Mouse (Mus musculus): ENCODE results near the gene Carm1. TPM values are rescaled to one million over a fixed set of nuclear protein-coding genes. Genes with fewer than 3 reads are reported as not detected.

Carm1 gene
- polyA plus RNA-seq, 1 experiment from 2014 or later, result 79.5 TPM

DNA sequence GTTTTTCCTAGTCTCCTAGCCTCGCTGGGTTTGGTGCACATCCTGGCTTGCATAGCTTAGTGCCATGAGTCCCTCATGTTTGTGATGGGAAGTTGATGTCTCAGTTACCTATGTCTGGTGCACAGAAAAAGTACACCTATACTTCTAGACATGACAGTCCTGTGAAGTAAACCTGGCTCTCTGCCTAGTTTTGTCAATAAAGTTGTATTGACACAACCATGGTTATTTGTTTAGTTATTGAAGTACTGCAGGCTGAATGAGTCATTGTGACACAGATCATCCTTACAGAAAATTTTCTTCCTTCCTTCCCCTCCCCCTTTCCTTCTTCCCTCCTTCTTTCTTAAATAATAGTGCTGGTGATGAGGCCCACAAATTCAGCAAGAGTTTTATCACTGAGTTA lies 17.7 kb downstream of the Carm1 start:
- 77% methylated on average over 1 of the region's 1 CpGs for WGBS
- H3K4me3 ChIP-seq, result no peak overlapping the region

DNA sequence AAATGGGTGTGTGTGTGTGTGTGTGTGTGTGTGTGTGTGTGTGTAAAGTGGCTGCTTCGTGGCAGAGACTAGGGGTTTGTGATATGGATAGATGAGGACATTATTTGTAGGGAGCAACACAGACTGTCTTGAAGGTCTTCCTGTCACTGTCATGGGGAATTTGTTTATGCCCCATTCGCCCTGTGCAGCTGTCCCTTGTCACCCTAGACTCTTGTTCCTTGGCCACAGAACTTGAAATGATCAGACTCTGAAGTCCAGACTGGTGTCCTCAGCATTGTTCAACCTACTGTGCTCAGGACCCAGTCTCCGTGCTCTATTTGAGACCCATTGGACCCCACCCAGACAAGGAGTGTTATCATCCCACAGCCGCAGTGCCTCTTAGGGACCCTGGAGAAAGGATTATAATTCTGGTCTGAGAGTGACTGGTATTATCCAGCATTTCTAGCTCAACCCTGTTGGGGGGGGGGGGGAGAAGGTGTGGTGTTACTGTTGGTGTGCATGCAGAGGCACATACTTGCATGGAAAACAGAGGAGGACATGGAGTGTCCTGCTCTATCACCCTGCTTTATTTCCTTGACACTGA lies 18.4 kb downstream of the Carm1 start:
- H3K36me3 ChIP-seq, result peaks cover 31% of the 10 kb centered on the region
- no peak for ATAC-seq (ENCODE audit: insufficient number of reproducible peaks, insufficient read depth, low FRiP score, low TSS enrichment)
- 86% methylated on average over 4 of the region's 4 CpGs for WGBS

More for the DNA sequence above, 17.7 kb downstream of the Carm1 start:
- ATAC-seq (ENCODE audit: insufficient number of reproducible peaks, insufficient read depth, low FRiP score, low TSS enrichment), result no peak
- Histone ChIP-seq H3K4me1 (no peaks in the 10 kb centered on the region), H3K36me3 (peaks cover 24% of the 10 kb centered on the region), H3K27ac (no peak overlapping the region), H3K9ac (no peak overlapping the region), H3K4me2 (replicated peaks) (no peak overlapping the region), H3K9me3 (no peaks in the 10 kb centered on the region), H3K27me3 (no peaks in the 10 kb centered on the region)

DNA sequence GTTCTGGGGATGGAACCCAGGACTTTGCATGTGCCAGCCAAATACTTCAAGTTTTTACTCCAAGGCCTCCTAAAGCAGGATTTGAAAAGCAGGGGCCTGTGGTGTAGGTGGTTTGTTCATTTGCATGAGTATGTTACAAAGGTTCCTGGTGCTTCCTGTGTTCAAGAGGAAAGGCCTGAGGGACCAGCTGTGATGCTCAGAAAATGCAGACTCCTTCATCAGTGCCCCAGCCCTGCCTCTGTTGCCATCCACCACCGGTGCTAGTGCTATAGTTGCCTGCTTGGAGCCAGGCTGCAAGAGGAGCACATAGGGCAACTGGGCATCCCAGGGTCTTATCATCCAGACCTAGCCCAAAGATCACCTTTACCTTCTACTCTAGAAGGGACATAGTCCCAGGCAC lies 19.8 kb downstream of the Carm1 start:
- Histone ChIP-seq H3K4me1 (no peaks in the 10 kb centered on the region), H3K4me2 (replicated peaks) (no peak overlapping the region), H3K9ac (no peak overlapping the region), H3K9me3 (no peaks in the 10 kb centered on the region), H3K4me3 (no peak overlapping the region), H3K27ac (no peak overlapping the region), H3K27me3 (no peaks in the 10 kb centered on the region), H3K36me3 (peaks cover 42% of the 10 kb centered on the region)
- 100% methylated on average over 1 of the region's 1 CpGs for WGBS
- no peak for ATAC-seq (ENCODE audit: insufficient number of reproducible peaks, insufficient read depth, low FRiP score, low TSS enrichment)

More for the DNA sequence above, 18.4 kb downstream of the Carm1 start:
- H3K4me3 ChIP-seq, result no peak overlapping the region
- H3K27me3 ChIP-seq, result no peaks in the 10 kb centered on the region
- no peak overlapping the region for H3K27ac ChIP-seq
- no peaks in the 10 kb centered on the region for H3K4me1 ChIP-seq
- H3K4me2 ChIP-seq (replicated peaks), result no peak overlapping the region
- no peak overlapping the region for H3K9ac ChIP-seq
- H3K9me3 ChIP-seq, result no peaks in the 10 kb centered on the region

DNA sequence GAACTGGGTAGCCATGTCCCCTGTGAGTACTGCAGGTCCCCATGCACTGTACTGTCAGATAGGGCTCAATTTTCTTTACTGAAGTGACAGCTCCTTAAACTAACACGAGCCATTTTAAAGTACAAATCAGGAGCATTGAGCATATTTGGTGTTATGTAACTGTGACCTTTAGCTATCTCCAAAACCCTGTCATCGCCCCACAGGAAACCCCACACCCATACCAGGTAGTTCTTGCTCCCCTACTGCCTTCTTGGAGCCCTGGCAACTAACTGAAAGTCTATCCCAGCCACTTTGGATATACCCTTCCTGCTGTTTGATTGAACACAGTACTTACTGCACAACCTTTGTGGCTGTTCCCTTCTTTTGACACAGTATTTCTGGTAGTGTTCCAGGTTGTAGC lies 20.4 kb downstream of the Carm1 start:
- no peak overlapping the region for H3K9ac ChIP-seq
- no peak overlapping the region for H3K27ac ChIP-seq
- no peak overlapping the region for H3K4me2 ChIP-seq (replicated peaks)
- no peaks in the 10 kb centered on the region for H3K27me3 ChIP-seq
- ATAC-seq (ENCODE audit: insufficient number of reproducible peaks, insufficient read depth, low FRiP score, low TSS enrichment), result no peak
- no peaks in the 10 kb centered on the region for H3K9me3 ChIP-seq
- 81% methylated on average over 2 of the region's 2 CpGs for WGBS
- H3K36me3 ChIP-seq, result peaks cover 45% of the 10 kb centered on the region
- no peaks in the 10 kb centered on the region for H3K4me1 ChIP-seq
- H3K4me3 ChIP-seq, result no peak overlapping the region

DNA sequence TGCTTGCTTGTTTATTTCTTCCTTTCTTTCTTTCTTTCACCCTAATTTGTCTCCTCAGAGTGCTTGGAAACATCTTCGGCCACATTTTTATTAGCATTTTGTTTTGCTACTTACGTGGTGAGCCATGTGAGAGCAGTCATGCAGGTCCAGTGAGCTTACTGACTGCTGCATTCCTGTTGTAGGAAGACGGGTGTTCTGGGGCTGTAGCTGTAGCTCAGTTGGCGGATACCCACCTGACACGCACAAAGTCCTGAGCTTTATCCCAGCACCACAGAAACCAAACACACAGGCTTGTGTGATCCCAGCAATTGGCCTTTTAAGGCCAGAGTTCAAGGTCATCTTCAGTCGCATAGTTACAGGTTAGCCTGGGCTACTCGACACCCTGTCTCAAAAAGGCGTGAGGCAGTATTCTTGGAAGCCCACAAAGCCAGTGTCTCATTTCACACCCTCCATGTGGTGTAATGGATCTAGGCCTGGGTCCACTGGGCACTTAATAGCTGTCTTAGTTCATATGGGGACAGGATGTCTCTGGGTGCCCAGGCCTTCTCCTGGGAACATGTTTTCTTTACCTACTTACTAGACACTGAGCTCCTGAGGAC lies 22.1 kb downstream of the Carm1 start:
- Histone ChIP-seq H3K4me3 (no peak overlapping the region), H3K27me3 (no peaks in the 10 kb centered on the region), H3K9me3 (no peaks in the 10 kb centered on the region), H3K27ac (peak overlapping the region; percentile 9; the same call in 1 of the 2 replicates), H3K36me3 (peaks cover 53% of the 10 kb centered on the region), H3K4me1 (no peaks in the 10 kb centered on the region), H3K4me2 (replicated peaks) (no peak overlapping the region), H3K9ac (no peak overlapping the region)
- WGBS, result 90% methylated on average over 8 of the region's 8 CpGs
- ATAC-seq (ENCODE audit: insufficient number of reproducible peaks, insufficient read depth, low FRiP score, low TSS enrichment), result no peak

DNA sequence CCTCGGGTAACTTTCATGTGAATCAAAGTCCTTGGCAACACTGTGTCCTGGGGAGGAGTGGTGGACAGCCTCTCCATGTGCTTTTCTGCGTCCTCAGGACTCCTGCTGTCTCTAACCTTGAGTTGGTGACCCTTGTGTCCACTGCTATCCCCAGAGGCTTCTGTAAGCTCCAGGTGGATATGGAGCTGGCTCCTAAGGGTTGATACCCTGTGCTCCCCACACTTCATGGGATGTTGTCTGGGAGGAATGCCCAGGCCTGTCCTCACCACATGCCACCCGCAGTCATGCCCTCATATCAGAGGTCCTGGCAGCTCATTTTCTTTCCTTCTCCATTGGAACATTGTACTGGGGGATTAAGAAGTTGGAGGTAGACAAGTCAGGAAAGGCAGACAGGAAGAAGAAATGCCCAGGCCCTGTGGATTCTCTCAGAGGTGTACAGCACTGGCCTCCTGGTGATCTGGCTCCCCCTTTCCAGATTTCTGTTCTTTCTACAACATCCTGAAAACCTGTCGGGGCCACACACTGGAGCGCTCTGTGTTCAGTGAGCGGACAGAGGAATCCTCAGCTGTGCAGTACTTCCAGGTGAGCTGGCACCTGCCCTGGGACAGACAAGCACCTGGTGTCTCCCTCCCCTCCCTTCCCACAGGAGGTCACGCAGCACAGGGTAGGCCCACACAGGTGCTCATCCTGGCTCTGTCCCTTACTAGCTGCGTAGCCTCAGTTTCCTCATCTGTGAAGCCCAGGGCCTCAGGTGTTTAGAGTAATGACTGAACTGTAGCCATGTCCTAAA lies 27.5 kb downstream of the Carm1 start:
- Histone ChIP-seq H3K9ac (no peak overlapping the region), H3K36me3 (peaks cover 88% of the 10 kb centered on the region), H3K4me3 (no peak overlapping the region), H3K4me2 (replicated peaks) (no peak overlapping the region), H3K27ac (no peak overlapping the region), H3K27me3 (no peaks in the 10 kb centered on the region), H3K9me3 (no peaks in the 10 kb centered on the region), H3K4me1 (no peaks in the 10 kb centered on the region)
- WGBS, result 91% methylated on average over 8 of the region's 8 CpGs
- no peak for ATAC-seq (ENCODE audit: insufficient number of reproducible peaks, insufficient read depth, low FRiP score, low TSS enrichment)

DNA sequence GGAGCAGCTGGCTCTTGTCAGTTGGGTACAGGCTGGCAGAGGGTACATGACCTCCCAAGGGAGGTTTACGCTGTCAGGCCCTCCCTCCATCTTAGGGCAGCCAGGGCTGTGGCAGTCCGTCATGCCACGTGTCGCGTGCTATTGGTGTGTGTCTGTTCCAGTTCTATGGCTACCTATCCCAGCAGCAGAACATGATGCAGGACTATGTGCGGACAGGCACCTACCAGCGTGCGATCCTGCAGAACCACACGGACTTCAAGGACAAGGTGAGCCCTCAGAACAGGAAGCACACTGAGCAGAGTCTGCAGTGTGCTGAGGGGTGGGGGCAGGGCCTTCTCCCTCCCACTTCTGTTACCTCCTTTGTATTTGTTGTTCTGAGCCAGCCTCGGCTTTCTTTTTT lies 28.6 kb downstream of the Carm1 start:
- Histone ChIP-seq H3K4me2 (replicated peaks) (no peak overlapping the region), H3K9ac (no peak overlapping the region), H3K9me3 (no peaks in the 10 kb centered on the region), H3K4me3 (no peak overlapping the region), H3K27ac (no peak overlapping the region), H3K36me3 (peaks cover 88% of the 10 kb centered on the region), H3K4me1 (no peaks in the 10 kb centered on the region), H3K27me3 (no peaks in the 10 kb centered on the region)
- WGBS, result 94% methylated on average over 10 of the region's 10 CpGs
- no peak; the same call in 1 of the 2 replicates for ATAC-seq (ENCODE audit: insufficient number of reproducible peaks, insufficient read depth, low FRiP score, low TSS enrichment)

DNA sequence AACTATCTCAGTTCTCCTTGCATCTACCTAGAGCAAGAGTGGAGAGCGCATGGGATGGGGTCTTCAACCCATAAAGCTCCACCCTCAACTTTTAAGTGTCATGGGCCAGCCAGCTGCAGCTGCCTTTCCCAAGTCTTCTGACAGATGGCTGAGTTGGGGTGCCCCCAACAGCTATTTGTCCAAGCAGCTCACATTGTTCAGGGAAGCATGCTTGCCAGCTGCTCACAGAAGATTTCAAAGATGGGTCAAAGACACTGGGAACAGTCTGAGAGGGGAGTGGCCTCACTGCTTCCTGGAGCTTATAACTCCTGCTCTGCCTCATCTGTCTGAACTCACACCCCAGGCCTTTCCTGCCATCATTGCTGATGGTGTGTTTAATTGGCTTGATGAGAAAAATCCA lies 29.6 kb downstream of the Carm1 start:
- Histone ChIP-seq H3K4me3 (no peak overlapping the region), H3K27me3 (no peaks in the 10 kb centered on the region), H3K27ac (no peak overlapping the region), H3K9ac (no peak overlapping the region), H3K9me3 (no peaks in the 10 kb centered on the region), H3K4me1 (no peaks in the 10 kb centered on the region), H3K4me2 (replicated peaks) (no peak overlapping the region), H3K36me3 (peaks cover 89% of the 10 kb centered on the region)
- WGBS, result 100% methylated on average over 1 of the region's 1 CpGs
- ATAC-seq (ENCODE audit: insufficient number of reproducible peaks, insufficient read depth, low FRiP score, low TSS enrichment), result no peak

DNA sequence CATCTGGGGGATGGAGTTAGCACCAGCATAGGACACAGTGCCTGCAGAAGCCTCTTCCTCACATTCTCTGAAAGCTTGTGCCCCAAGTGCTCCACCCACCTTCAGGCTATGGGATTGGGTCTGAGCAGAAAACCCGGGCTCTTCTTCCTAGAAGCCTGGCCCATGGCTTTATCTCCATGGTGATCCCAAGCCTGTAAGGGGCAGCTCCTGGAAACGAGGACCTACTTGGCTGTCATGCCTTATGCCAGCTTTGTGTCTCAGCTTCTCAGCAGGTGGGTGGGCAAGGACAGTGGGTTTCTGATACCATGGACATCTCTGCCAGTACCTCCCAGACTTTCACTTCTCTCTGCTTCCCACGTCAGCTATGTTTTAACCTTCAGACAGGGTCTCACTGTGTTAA lies 31.5 kb downstream of the Carm1 start:
- Histone ChIP-seq H3K36me3 (peaks cover 94% of the 10 kb centered on the region), H3K4me3 (no peak overlapping the region), H3K9ac (no peak overlapping the region), H3K4me1 (no peaks in the 10 kb centered on the region), H3K9me3 (no peaks in the 10 kb centered on the region), H3K27me3 (no peaks in the 10 kb centered on the region), H3K27ac (no peak overlapping the region), H3K4me2 (replicated peaks) (no peak overlapping the region)
- ATAC-seq (ENCODE audit: insufficient number of reproducible peaks, insufficient read depth, low FRiP score, low TSS enrichment), result no peak
- 73% methylated on average over 3 of the region's 3 CpGs for WGBS

DNA sequence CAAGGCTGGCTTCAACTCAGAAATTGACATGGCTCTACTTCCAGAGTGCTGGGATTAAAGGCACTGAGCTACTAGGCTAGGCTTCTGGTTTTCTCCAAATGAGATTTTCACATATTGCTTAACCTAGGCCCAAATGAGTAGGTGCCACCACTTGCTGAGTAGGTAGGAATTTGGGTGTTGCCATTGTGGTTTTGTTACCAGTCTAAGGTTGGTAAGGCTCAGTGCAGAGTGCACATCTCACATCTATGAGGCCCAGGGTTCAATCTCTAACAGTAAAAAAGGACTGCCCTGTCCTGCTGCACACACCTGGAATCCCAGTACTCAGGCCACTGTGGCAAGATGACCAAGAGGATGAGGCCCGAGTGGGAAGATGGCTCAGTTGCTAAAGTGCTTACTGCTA lies 38.7 kb downstream of the Carm1 start:
- WGBS, result 88% methylated on average over 1 of the region's 1 CpGs
- Histone ChIP-seq H3K27me3 (no peaks in the 10 kb centered on the region), H3K36me3 (peaks cover 96% of the 10 kb centered on the region), H3K9me3 (no peaks in the 10 kb centered on the region), H3K4me2 (replicated peaks) (no peak overlapping the region), H3K4me1 (no peaks in the 10 kb centered on the region), H3K9ac (no peak overlapping the region), H3K27ac (no peak overlapping the region), H3K4me3 (no peak overlapping the region)
- no peak for ATAC-seq (ENCODE audit: insufficient number of reproducible peaks, insufficient read depth, low FRiP score, low TSS enrichment)

DNA sequence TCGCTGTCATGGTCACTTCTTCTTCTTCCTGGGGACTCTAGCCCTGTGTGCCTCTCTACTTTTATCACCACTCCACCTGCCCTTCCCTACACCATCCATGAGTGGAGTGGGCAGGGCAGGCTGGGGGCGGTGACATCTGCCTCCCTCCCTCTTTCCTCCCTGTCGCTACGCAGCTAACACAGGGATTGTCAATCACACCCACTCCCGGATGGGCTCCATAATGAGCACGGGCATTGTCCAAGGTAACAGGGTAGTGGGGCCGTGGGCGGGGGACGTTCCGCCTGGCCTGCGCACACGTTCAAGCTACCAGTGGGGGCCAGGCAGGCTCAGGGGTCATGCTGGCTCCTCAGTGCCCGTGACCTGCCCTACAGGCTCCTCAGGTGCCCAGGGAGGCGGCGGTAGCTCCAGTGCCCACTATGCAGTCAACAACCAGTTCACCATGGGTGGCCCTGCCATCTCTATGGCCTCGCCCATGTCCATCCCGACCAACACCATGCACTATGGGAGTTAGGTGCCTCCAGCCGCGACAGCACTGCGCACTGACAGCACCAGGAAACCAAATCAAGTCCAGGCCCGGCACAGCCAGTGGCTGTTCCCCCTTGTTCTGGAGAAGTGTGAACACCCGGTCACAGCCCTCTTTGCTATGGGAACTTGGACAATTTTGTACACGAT lies 41.1 kb downstream of the Carm1 start:
- Histone ChIP-seq H3K27ac (no peak overlapping the region), H3K27me3 (no peaks in the 10 kb centered on the region), H3K9ac (no peak overlapping the region), H3K9me3 (no peaks in the 10 kb centered on the region), H3K4me1 (peaks cover 5% of the 10 kb centered on the region; the same call in 1 of the 2 replicates), H3K4me3 (no peak overlapping the region), H3K4me2 (replicated peaks) (no peak overlapping the region), H3K36me3 (peaks cover 74% of the 10 kb centered on the region)
- no peak for ATAC-seq (ENCODE audit: insufficient number of reproducible peaks, insufficient read depth, low FRiP score, low TSS enrichment)
- whole genome bisulfite sequencing, result 89% methylated on average over 23 of the region's 23 CpGs
